Mouse (Mus musculus) testis, adult 2 months (tissue): ENCODE results near the gene Slc35b2.

Experiments
- CTCF ChIP-seq: fragments of 200-500 bp; IDR thresholded peaks from 2 replicates; pipeline ENCODE4 v1.5.1; 2012; ENCODE audit warnings: low read depth, mild to moderate bottlenecking, inconsistent platforms, low read length, moderate library complexity; ENCODE audit not compliant: control insufficient read depth, insufficient read depth, insufficient replicate concordance
- POLR2A ChIP-seq: fragments of 200-500 bp; IDR thresholded peaks from 2 replicates; pipeline ENCODE4 v1.6.1; 2012; ENCODE audit warnings: low read depth, mild to moderate bottlenecking, inconsistent platforms, low read length, moderate library complexity; ENCODE audit not compliant: control insufficient read depth

GRCm38 (mm10) chr17:45579554-45579953 is 15.9 kb downstream of the Slc35b2 start:
- TF ChIP-seq CTCF (no peak), POLR2A (no peak)
